In genomic region chr12:106310171-106310570, GRCm38 (mm10) we compare ENCODE assay signal across 8 mouse cellular contexts.
DNase-seq lines count a peak whose midpoint lies in the region; ATAC-seq and TF ChIP-seq lines count a peak whose summit lies in the region.

No protein-coding gene starts in this region.

- DNase-seq in retina, postnatal 1 day: peak; percentile 11
- DNase-seq in retina, embryonic 14.5 days (ENCODE audit: low spot score): no peak
- no peak for DNase-seq in liver, embryonic 14.5 days (ENCODE audit: low read depth in 3 of 3, low spot score in 3 of 3)
- DNase-seq in thymus, postnatal 36 days: peak; percentile 33 to 40
- DNase-seq in adrenal gland, postnatal 36 days: no peak
- no peak for DNase-seq in frontal cortex, postnatal 36 days (ENCODE audit: low spot score in 2 of 2)
- no peak for DNase-seq in embryo, embryonic 10.5 days (ENCODE audit: low spot score)

- H3K4me3 ChIP-seq in forebrain, embryonic 15.5 days: no peak overlapping the region
- no peak overlapping the region for H3K4me3 ChIP-seq in liver, embryonic 14.5 days (ENCODE audit: insufficient read depth in 1 of 2, low read depth in 2 of 2, low read length in 2 of 2)

- TF ChIP-seq CTCF in liver, embryonic 14.5 days (IDR thresholded peaks at IDR 0.05; ENCODE audit: low read depth): no peak

- H3K9me3 ChIP-seq in forebrain, embryonic 15.5 days: no peaks in the 10 kb centered on the region
- H3K9me3 ChIP-seq in liver, embryonic 14.5 days (ENCODE audit: control insufficient read depth, low read length): no peaks in the 10 kb centered on the region

- no peak for ATAC-seq in forebrain, embryonic 15.5 days (replicated peaks)
- ATAC-seq in liver, embryonic 14.5 days (ENCODE audit: insufficient read depth): no peak

- no peaks in the 10 kb centered on the region for H3K27me3 ChIP-seq in forebrain, embryonic 15.5 days
- H3K27me3 ChIP-seq in liver, embryonic 14.5 days (ENCODE audit: control insufficient read depth, insufficient read depth, low read length): no peaks in the 10 kb centered on the region

- H3K4me1 ChIP-seq in forebrain, embryonic 15.5 days: peaks cover 22% of the 10 kb centered on the region
- H3K4me1 ChIP-seq in liver, embryonic 14.5 days (replicated peaks; ENCODE audit: control insufficient read depth in 2 of 2, insufficient read depth in 2 of 2, low read length in 1 of 2): peaks cover 0 to 2% of the 10 kb centered on the region in 2 experiments; a peak in 1 of 4 replicates

- no peak overlapping the region for H3K27ac ChIP-seq in forebrain, embryonic 15.5 days (replicated peaks)
- no peak overlapping the region for H3K27ac ChIP-seq in liver, embryonic 14.5 days

- H3K4me2 ChIP-seq in forebrain, embryonic 15.5 days (replicated peaks): peak overlapping the region; percentile 66
- peak overlapping the region; percentile 51; the same call in 1 of the 2 replicates for H3K4me2 ChIP-seq in liver, embryonic 14.5 days (ENCODE audit: low read depth)

- TF ChIP-seq EP300 in liver, embryonic 14.5 days (IDR thresholded peaks at IDR 0.05; ENCODE audit: low read depth): no peak

- no peak overlapping the region for H3K9ac ChIP-seq in forebrain, embryonic 15.5 days (replicated peaks)
- H3K9ac ChIP-seq in liver, embryonic 14.5 days (replicated peaks): no peak overlapping the region

- 40% methylated on average over 6 of the region's 6 CpGs for WGBS in forebrain, embryonic 15.5 days
- WGBS in liver, embryonic 14.5 days (ENCODE audit: insufficient replicate concordance): 37% methylated on average over 6 of the region's 6 CpGs

- no peaks in the 10 kb centered on the region for H3K36me3 ChIP-seq in forebrain, embryonic 15.5 days
- H3K36me3 ChIP-seq in liver, embryonic 14.5 days (replicated peaks; ENCODE audit: control insufficient read depth, insufficient read depth, low read depth): no peaks in the 10 kb centered on the region

Comparison
In these comparisons a context has a peak if more than half of its experiments do, and no peak if none do; other contexts are left out.
1. DNase-seq: peak in retina, postnatal 1 day (single experiment) and thymus, postnatal 36 days (2 of 2); none in retina, embryonic 14.5 days (single experiment), liver, embryonic 14.5 days (0 of 3), adrenal gland, postnatal 36 days (0 of 2), frontal cortex, postnatal 36 days (0 of 2) and embryo, embryonic 10.5 days (single experiment).